Mouse (Mus musculus) C2C12 (cell line): ENCODE measurements around the gene Gatad2a.

Experiments used
- CTCF ChIP-seq: IDR thresholded peaks from one replicate; pipeline ENCODE4 v1.5.1; 2011; ENCODE audit not compliant: control insufficient read depth, insufficient read depth, insufficient read length
- MYOD1 ChIP-seq: IDR thresholded peaks from one replicate; pipeline ENCODE4 v1.6.1; 2011; ENCODE audit warnings: low read depth; ENCODE audit not compliant: control insufficient read depth, insufficient read length
- USF1 ChIP-seq: IDR thresholded peaks from one replicate; pipeline ENCODE4 v1.6.1; 2011; ENCODE audit warnings: low read depth, mild to moderate bottlenecking, control low read depth, moderate library complexity

GRCm38 (mm10) chr8:69879678-69880077 lies 116.5 kb downstream of the Gatad2a start:
- no peak for TF ChIP-seq CTCF
- no peak for TF ChIP-seq USF1
- no peak for TF ChIP-seq MYOD1
